Mouse (Mus musculus) left cerebral cortex, postnatal 14 days (tissue): ENCODE measurements at regions not wholly inside any gene's neighbourhood (a gene's known extent, or its start where the extent isn't known, plus 50 kb on each side); places are given as distances from the start of the nearest gene placed in this dataset.
A peak's percentile ranks its signal among the peaks of the same experiment; 100 is the strongest.

Source experiments
- DNase-seq, 2 experiments: peaks; one replicate each; pipeline ENCODE4 v3.0.0; 2021 to 2022; ENCODE audit warnings: low spot score in 2 of 2, mixed read lengths in 1 of 2
- intact Hi-C: fragments of 180-260 bp; cut with DNase I; formaldehyde crosslinking; loops from one replicate; pipeline ENCODE4 v1.15.1; 2025

GRCm38 (mm10) chr2:146621167-146621566 is 109.0 kb upstream of the Ralgapa2 start:
- intact Hi-C loops: loop anchor here (5.0 kb wide), 1 partner anchor 686 kb away; no protein-coding TSS in a partner anchor
- DNase-seq: peak; percentile 37 to 63

GRCm38 (mm10) chr2:146623052-146623451 is 110.9 kb upstream of the Ralgapa2 start:
- DNase-seq: no peak
- intact Hi-C loops: loop anchor here (2.0 to 5.0 kb wide), 3 partner anchors 554 to 684 kb away; no protein-coding TSS in a partner anchor

DNA sequence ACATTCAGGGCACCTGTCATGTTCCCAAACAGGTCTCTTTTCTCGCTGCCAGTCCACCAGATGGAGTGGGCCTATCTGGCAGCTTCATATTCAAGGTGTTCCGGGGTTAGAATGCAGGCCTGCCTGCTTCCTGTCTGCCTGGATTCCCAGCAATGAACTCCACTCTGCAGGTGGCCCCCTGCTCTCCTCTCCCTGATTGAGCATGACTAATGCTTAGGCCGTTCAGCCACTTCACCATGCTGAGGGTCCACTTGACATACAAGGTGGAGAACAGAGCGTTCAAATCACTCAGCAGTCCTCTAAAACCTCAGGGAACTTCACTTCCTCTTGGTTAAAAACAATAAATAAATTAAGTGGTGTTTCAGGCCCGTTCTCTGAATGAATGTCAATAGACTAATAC is 112.1 kb upstream of the Ralgapa2 start:
- DNase-seq: no peak
- intact Hi-C loops: loop anchor here (5.0 kb wide), 1 partner anchor 683 kb away; no protein-coding TSS in a partner anchor

DNA sequence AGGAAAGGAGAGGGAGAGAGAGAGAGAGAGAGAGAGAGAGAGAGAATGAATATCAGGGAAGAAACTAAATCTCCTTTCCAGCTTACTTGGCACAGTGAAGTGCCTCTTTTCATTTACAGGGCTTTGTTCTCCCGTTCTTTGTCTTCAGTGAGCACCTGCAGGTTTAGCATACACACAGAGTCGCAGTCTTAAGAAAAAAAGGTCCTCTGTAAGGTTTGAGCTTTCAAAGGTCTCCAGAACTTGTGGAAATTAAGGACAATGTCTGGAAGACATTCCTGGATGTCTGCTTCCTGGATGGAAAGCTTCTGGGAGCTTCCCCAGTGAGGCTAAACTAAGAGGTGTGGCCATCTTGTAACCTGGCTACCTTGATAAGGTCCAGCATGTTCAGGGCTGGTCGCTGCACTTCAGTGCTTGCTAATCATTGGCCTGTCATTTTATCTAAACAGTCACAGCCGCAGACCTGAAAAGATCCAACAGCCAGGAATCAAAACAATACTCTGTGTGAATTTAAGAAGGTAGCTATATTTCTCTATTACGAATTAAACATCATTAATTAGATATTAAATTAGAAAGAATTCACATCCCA is 113.1 kb upstream of the Ralgapa2 start:
- no peak for DNase-seq
- intact Hi-C loops: no loop called here

GRCm38 (mm10) chr2:146626531-146626930 is 114.4 kb upstream of the Ralgapa2 start:
- DNase-seq: no peak
- intact Hi-C loops: no loop called here

GRCm38 (mm10) chr2:146630179-146630578 is 118.0 kb upstream of the Ralgapa2 start:
- no peak for DNase-seq
- intact Hi-C loops: loop anchor here (5.0 to 10.0 kb wide), 2 partner anchors 205 to 327 kb away; no protein-coding TSS in a partner anchor

GRCm38 (mm10) chr2:146631098-146631497 is 119.0 kb upstream of the Ralgapa2 start:
- intact Hi-C loops: loop anchor here (5.0 to 10.0 kb wide), 2 partner anchors 204 to 326 kb away; no protein-coding TSS in a partner anchor
- no peak for DNase-seq

DNA sequence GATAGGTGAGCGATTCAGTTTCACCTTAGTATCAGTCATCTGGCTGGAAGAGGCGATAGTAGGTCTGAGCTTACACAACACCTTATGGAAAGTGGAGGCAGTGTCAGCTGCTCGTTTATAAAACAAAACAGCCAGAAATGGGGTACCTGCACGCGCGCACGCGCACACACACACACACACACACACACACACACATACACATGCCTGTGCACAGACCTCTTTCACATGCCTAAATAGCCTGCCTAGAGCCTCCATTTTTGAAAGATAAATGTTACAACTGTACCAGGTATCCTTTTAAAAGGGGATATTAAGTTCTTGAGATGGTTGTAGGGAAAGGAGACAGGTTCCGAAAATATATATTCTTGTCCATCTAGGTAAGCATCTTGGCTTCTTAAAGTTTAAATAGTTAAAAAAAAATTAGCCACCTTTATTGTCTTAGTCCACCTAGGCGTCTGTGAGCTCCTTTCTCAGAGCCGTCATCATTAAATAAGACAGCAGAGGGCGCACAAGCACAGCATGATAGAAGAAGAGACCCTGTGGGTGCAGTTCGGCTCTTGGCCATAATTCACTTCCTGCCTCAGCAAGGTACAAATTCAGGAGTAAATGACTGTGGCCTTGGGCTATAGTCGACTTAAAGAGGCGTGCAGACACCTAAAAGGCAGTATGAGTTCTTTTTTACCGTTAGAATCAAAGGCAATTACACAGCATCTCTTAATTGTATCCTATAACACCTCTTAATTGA is 121.4 kb upstream of the Ralgapa2 start:
- intact Hi-C loops: loop anchor here (5.0 to 10.0 kb wide), 2 partner anchors 201 to 324 kb away; no protein-coding TSS in a partner anchor
- DNase-seq: peak; percentile 77 to 84

DNA sequence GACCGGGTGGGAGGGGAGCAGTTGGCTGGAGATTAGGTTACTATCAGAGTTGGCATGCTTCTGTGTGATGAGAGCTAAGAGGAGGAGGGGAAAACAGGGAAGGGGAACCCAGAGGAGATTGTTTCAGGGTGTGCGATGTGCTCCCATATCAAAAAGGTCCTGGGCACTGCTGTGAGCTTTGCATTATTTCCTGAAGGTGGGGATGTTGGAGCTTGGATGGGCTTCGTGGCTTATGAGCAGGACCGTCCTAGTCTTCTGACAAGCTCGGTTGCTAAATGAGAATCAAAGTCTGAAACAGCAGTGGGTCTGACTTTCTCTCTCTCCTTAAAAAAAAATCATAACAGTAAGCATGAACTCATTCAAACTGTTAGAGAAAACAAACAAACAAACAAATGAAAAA is 125.4 kb upstream of the Ralgapa2 start:
- intact Hi-C loops: loop anchor here (10.0 kb wide), 1 partner anchor 197 kb away; no protein-coding TSS in a partner anchor
- no peak for DNase-seq

- DNase-seq: no peak
- intact Hi-C loops: no loop called here
These were observed 134.3 kb upstream of the Ralgapa2 start for GRCm38 (mm10) chr2:146646237-146646972.

GRCm38 (mm10) chr2:146646973-146647282 is 134.8 kb upstream of the Ralgapa2 start:
- DNase-seq: no peak
- intact Hi-C loops: no loop called here

- no peak for DNase-seq
- intact Hi-C loops: no loop called here
These were observed 149.2 kb upstream of the Ralgapa2 start for GRCm38 (mm10) chr2:146661346-146661745.

- intact Hi-C loops: no loop called here
- DNase-seq: no peak
These were observed 160.6 kb upstream of the Ralgapa2 start for GRCm38 (mm10) chr2:146672761-146673160.

GRCm38 (mm10) chr2:146681979-146682378 is 169.8 kb upstream of the Ralgapa2 start:
- intact Hi-C loops: no loop called here
- no peak for DNase-seq

DNA sequence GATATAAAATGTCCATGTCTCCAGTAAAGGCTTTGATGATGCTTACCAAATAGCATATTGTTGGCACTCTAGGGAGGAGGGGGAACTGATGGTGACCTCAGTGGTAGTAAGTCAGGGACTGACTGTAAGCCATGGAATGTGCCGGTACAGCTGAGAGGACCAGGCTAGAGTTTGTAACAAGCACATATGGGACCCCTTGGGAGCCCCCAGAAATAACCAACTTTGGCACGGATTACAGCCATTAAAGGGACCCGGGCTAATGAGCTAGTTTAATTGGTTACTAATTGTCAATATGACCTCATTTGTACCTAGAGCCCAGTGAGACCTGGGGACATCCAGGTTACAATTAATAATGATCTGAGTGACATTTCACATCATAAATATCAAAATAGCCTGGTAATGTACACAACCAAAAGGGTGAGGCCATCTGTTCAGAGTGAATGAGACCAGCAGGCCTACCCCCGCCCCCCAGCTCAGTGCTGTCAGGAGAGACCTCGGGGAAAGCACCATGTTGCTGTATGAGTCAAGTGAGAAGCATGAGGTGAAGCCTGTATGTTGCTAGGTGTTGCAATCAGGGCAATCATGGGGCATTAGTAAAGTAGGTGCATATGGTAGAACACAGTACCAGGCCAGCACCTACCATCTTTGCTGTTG is 169.7 kb upstream of the Kiz start:
- intact Hi-C loops: no loop called here
- no peak for DNase-seq

GRCm38 (mm10) chr2:146688544-146688943 is 167.1 kb upstream of the Kiz start:
- DNase-seq: no peak
- intact Hi-C loops: no loop called here

- intact Hi-C loops: no loop called here
These were observed 162.2 kb upstream of the Kiz start for GRCm38 (mm10) chr2:146693484-146693883.

GRCm38 (mm10) chr2:146694041-146694440 is 161.6 kb upstream of the Kiz start:
- intact Hi-C loops: no loop called here
- DNase-seq: no peak

More at GRCm38 (mm10) chr2:146693484-146693883, 162.2 kb upstream of the Kiz start:
- no peak for DNase-seq

DNA sequence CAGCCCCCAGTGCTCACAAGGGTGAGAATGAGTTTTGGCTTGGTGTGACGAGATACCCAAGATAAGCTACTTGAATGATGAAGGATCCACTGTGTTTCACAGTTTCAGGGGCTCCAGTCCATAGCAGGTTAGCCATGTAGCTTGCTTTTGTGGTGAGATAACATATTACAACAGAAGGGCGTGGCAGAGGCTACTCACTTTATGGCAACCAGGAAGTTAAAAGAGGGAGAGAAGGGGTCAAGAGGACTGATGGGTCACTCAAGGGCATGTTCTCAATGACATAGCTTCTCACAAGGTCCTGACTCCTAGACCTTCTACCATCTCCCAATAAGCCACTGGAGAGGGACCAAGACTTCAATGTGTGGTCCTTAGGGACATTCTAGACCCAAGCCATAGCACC is 159.4 kb upstream of the Kiz start:
- DNase-seq: no peak
- intact Hi-C loops: no loop called here

GRCm38 (mm10) chr2:146696727-146697126 is 158.9 kb upstream of the Kiz start:
- DNase-seq: no peak
- intact Hi-C loops: no loop called here
